Mouse (Mus musculus): ENCODE results near the gene Fry. TPM values are rescaled to one million over a fixed set of nuclear protein-coding genes. Genes with fewer than 3 reads are reported as not detected.

Gene Fry
- polyA plus RNA-seq, 1 experiment from 2014 or later: 5.5 TPM

GRCm38 (mm10) chr5:150246737-150247136 is 128.3 kb downstream of the Fry start:
- H3K4me1 ChIP-seq (ENCODE audit: insufficient read depth): no peaks in the 10 kb centered on the region
- H3K4me2 ChIP-seq: no peak overlapping the region
- no peaks in the 10 kb centered on the region for H3K36me3 ChIP-seq (ENCODE audit: insufficient read depth)
- H3K9ac ChIP-seq: no peak overlapping the region
- no peak overlapping the region for H3K27ac ChIP-seq (ENCODE audit: low read depth)
- peak; percentile 37 for TF ChIP-seq CTCF (IDR thresholded peaks at IDR 0.05; ENCODE audit: low read depth)
- no peaks in the 10 kb centered on the region for H3K9me3 ChIP-seq (ENCODE audit: low read depth, low read length)
- WGBS: 79% methylated on average over 3 of the region's 3 CpGs
- DNase-seq (peak; percentile 22), ATAC-seq (ENCODE audit: insufficient read depth) (no peak)
- no peaks in the 10 kb centered on the region for H3K27me3 ChIP-seq (ENCODE audit: insufficient read depth, low read length)
- H3K4me3 ChIP-seq (ENCODE audit: low read depth, low read length): no peak overlapping the region

- peak; percentile 38; the same call in 1 of the 2 replicates for TF ChIP-seq CTCF (IDR thresholded peaks at IDR 0.05; ENCODE audit: low read depth)
- Histone ChIP-seq H3K4me2 (no peak overlapping the region), H3K27ac (ENCODE audit: low read depth) (no peak overlapping the region), H3K27me3 (ENCODE audit: insufficient read depth, low read length) (no peaks in the 10 kb centered on the region), H3K9me3 (ENCODE audit: low read depth, low read length) (no peaks in the 10 kb centered on the region), H3K9ac (no peak overlapping the region), H3K4me1 (ENCODE audit: insufficient read depth) (no peaks in the 10 kb centered on the region), H3K4me3 (ENCODE audit: low read depth, low read length) (no peak overlapping the region), H3K36me3 (ENCODE audit: insufficient read depth) (no peaks in the 10 kb centered on the region)
- ATAC-seq (ENCODE audit: insufficient read depth): no peak
- no peak for DNase-seq
- WGBS: 73% methylated on average over 7 of the region's 7 CpGs
Measured at GRCm38 (mm10) chr5:150257764-150258163, 139.3 kb downstream of the Fry start.

DNA sequence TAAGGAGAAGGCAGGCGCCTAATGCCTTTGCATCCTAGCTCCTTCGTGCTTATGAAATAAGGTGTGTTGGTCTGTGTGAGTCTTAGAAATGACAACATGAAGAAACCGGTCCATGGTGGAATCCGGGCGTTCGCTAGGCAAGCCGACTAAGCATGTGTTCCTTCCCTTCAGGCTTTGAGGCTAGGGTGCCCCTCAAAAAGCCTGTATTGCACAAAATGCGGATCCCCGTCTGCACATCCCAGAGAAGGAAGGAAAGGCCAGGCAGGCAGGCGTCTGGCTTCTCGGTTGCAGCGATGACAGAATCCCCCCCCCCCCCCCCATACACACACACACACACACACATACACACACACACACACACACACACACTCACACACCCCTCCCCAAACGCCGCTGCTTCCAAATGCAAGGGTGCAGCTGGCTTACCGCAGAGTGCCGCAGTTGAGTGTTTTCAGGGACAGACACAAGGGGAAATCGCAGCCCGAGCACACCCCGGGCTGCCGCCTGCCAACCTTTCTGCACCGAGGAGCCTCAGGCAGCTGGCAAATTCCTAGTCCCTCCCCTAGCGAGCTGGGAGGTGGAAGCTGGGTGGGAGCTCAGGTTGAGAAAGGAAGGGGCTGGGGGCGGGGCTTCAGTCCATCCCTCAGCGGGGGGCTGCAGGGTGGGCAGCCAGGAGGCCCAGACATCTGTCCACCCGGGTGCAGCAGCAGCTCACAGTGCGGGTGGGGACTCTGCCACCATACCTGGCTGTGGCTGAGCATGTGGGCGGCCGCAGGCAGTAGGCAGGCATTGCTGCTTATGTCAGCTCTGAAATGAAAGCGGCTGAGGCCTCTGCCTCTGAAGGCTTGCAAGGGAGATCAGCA is 141.0 kb downstream of the Fry start:
- ATAC-seq (ENCODE audit: insufficient read depth) (peak; percentile 71), DNase-seq (peak; percentile 72)
- Histone ChIP-seq H3K27ac (ENCODE audit: low read depth) (peak overlapping the region; percentile 18; the same call in 1 of the 2 replicates), H3K9me3 (ENCODE audit: low read depth, low read length) (no peaks in the 10 kb centered on the region), H3K36me3 (ENCODE audit: insufficient read depth) (no peaks in the 10 kb centered on the region), H3K9ac (peak overlapping the region; percentile 44), H3K4me1 (ENCODE audit: insufficient read depth) (no peaks in the 10 kb centered on the region), H3K27me3 (ENCODE audit: insufficient read depth, low read length) (no peaks in the 10 kb centered on the region), H3K4me3 (ENCODE audit: low read depth, low read length) (peak overlapping the region; percentile 40), H3K4me2 (peak overlapping the region; percentile 81)
- under 1% methylated on average over 29 of the region's 29 CpGs for WGBS
- TF ChIP-seq CTCF (IDR thresholded peaks at IDR 0.05; ENCODE audit: low read depth): no peak

- 24% methylated on average over 9 of the region's 9 CpGs for WGBS
- Histone ChIP-seq H3K27me3 (ENCODE audit: insufficient read depth, low read length) (no peaks in the 10 kb centered on the region), H3K36me3 (ENCODE audit: insufficient read depth) (no peaks in the 10 kb centered on the region), H3K4me2 (peak overlapping the region; percentile 81), H3K4me3 (ENCODE audit: low read depth, low read length) (peak overlapping the region; percentile 40), H3K9me3 (ENCODE audit: low read depth, low read length) (no peaks in the 10 kb centered on the region), H3K4me1 (ENCODE audit: insufficient read depth) (no peaks in the 10 kb centered on the region), H3K27ac (ENCODE audit: low read depth) (no peak overlapping the region; the same call in 1 of the 2 replicates), H3K9ac (peak overlapping the region; percentile 44; the same call in 1 of the 2 replicates)
- DNase-seq: no peak
- 0 out of 2 replicates have a peak, but pooled peaks have one; percentile 3 for ATAC-seq (ENCODE audit: insufficient read depth)
- TF ChIP-seq CTCF (IDR thresholded peaks at IDR 0.05; ENCODE audit: low read depth): no peak
Measured at GRCm38 (mm10) chr5:150260054-150260386, 141.6 kb downstream of the Fry start.

DNA sequence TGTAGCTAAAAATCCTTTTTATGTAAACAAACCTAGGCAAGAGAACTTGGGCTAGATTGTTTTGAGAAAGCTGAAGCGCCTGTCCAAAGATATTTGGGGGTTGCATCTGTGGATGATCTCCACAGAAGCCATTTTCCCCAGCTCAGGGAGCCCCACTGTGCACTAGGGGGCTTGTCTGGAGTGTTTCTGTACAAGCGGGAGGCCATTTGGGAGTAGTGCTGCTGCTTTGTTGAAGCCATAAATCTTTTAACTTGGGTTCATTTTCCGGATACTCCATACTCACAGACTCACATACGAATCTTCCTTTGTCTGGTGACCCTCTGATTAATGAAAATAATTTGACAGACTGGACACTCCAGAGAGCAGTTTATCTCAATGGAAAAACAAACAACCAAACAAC is 142.9 kb downstream of the Fry start:
- H3K4me1 ChIP-seq (ENCODE audit: insufficient read depth): no peaks in the 10 kb centered on the region
- no peaks in the 10 kb centered on the region for H3K9me3 ChIP-seq (ENCODE audit: low read depth, low read length)
- no peak for ATAC-seq (ENCODE audit: insufficient read depth)
- WGBS: 37% methylated on average over 4 of the region's 4 CpGs
- no peak overlapping the region for H3K4me2 ChIP-seq
- TF ChIP-seq CTCF (IDR thresholded peaks at IDR 0.05; ENCODE audit: low read depth): no peak
- no peaks in the 10 kb centered on the region for H3K36me3 ChIP-seq (ENCODE audit: insufficient read depth)
- H3K9ac ChIP-seq: no peak overlapping the region
- H3K27me3 ChIP-seq (ENCODE audit: insufficient read depth, low read length): no peaks in the 10 kb centered on the region
- no peak overlapping the region for H3K4me3 ChIP-seq (ENCODE audit: low read depth, low read length)
- DNase-seq: no peak
- no peak overlapping the region for H3K27ac ChIP-seq (ENCODE audit: low read depth)

DNA sequence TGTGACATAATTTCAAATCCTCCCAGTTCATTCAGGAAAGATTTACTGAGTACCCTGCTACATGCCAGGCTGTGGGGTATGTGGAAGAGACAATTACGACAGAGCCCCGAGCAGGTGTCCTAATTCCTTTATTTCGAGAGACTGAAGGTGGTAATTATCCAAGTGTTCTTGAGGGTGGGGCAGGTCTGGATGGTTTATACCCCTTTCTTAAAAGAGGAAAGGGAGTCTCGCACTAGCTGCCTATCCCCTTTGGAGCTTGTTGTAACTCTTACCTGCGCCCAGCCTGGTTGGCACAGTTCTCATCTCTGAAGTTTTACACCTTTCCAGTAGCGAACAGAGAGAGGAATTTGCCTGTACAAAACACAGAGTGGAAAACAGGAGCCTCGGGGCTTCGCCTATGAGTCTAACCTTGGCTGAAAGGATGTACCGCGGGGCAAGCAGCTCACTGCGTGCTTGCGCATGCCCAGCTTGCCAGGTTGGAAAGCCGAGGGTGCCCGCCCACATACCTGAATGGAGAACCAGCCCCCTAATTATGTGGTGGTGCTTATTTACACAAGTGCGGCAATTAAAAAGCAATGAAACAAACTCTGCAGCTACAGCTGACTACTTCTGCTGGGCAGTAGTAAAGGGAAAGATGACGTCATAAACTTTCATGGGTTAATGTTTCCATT is 143.7 kb downstream of the Fry start:
- Histone ChIP-seq H3K9ac (no peak overlapping the region), H3K36me3 (ENCODE audit: insufficient read depth) (no peaks in the 10 kb centered on the region), H3K27ac (ENCODE audit: low read depth) (no peak overlapping the region), H3K27me3 (ENCODE audit: insufficient read depth, low read length) (no peaks in the 10 kb centered on the region), H3K4me2 (no peak overlapping the region), H3K9me3 (ENCODE audit: low read depth, low read length) (no peaks in the 10 kb centered on the region), H3K4me1 (ENCODE audit: insufficient read depth) (no peaks in the 10 kb centered on the region), H3K4me3 (ENCODE audit: low read depth, low read length) (no peak overlapping the region)
- no peak for TF ChIP-seq CTCF (IDR thresholded peaks at IDR 0.05; ENCODE audit: low read depth)
- DNase-seq (no peak), ATAC-seq (ENCODE audit: insufficient read depth) (no peak)
- WGBS: 82% methylated on average over 16 of the region's 16 CpGs

GRCm38 (mm10) chr5:150262717-150263103 is 144.3 kb downstream of the Fry start:
- Histone ChIP-seq H3K4me1 (ENCODE audit: insufficient read depth) (no peaks in the 10 kb centered on the region), H3K27ac (ENCODE audit: low read depth) (no peak overlapping the region), H3K4me2 (no peak overlapping the region)

More at GRCm38 (mm10) chr5:150262717-150263103, 144.3 kb downstream of the Fry start:
- 48% methylated on average over 5 of the region's 5 CpGs for WGBS
- Histone ChIP-seq H3K27me3 (ENCODE audit: insufficient read depth, low read length) (no peaks in the 10 kb centered on the region), H3K36me3 (ENCODE audit: insufficient read depth) (no peaks in the 10 kb centered on the region), H3K9me3 (ENCODE audit: low read depth, low read length) (no peaks in the 10 kb centered on the region), H3K9ac (no peak overlapping the region), H3K4me3 (ENCODE audit: low read depth, low read length) (no peak overlapping the region)
- no peak for TF ChIP-seq CTCF (IDR thresholded peaks at IDR 0.05; ENCODE audit: low read depth)
- no peak for ATAC-seq (ENCODE audit: insufficient read depth)
- DNase-seq: no peak

All from lung, embryonic 14.5 days (tissue).